Mouse (Mus musculus) liver, postnatal 0 days (tissue): ENCODE measurements at regions not wholly inside any gene's neighbourhood (a gene's known extent, or its start where the extent isn't known, plus 50 kb on each side); places are given as distances from the start of the nearest gene placed in this dataset.
"Not testable (repeated sequence)": the region's sequence is repeated elsewhere in the genome, so short reads cannot be mapped to it uniquely, and the experiment has no call there.

Experiments
- ATAC-seq: fragments of 200-750 bp; cut with Nextera tagmentation; 2 replicates; pipeline ENCODE4 v1.8.0; 2017; ENCODE audit warnings: mild to moderate bottlenecking, moderate library complexity
- DNase-seq: peaks from one replicate; pipeline ENCODE4 v3.0.0-alpha.2; 2016
- H3K27ac ChIP-seq: fragments of 300-500 bp; sonication (generic); 2 replicates; pipeline ENCODE4 v1.5.1; 2014; ENCODE audit warnings: antibody characterized with exemption, moderate library complexity, mild to moderate bottlenecking, low read depth
- H3K27me3 ChIP-seq: fragments of 300-500 bp; sonication (generic); 2 replicates; pipeline ENCODE4 v1.6.1; 2014; ENCODE audit warnings: low read length, control low read depth, mixed read lengths; ENCODE audit not compliant: insufficient read depth
- H3K36me3 ChIP-seq: fragments of 300-500 bp; sonication (generic); replicated peaks from 2 replicates; pipeline ENCODE4 v1.6.1; 2014; ENCODE audit warnings: mild to moderate bottlenecking, control low read depth, low read length, moderate library complexity, mixed read lengths; ENCODE audit not compliant: insufficient read depth
- H3K4me1 ChIP-seq: fragments of 300-500 bp; sonication (generic); 2 replicates; pipeline ENCODE4 v1.6.1; 2014; ENCODE audit warnings: antibody characterized with exemption, mild to moderate bottlenecking, control low read depth; ENCODE audit not compliant: insufficient read depth
- H3K4me2 ChIP-seq: fragments of 300-500 bp; sonication (generic); 2 replicates; pipeline ENCODE4 v1.6.1; 2014; ENCODE audit warnings: low read depth, mild to moderate bottlenecking, low read length, moderate library complexity, mixed read lengths
- H3K4me3 ChIP-seq: fragments of 300-500 bp; sonication (generic); 2 replicates; pipeline ENCODE4 v1.5.1; 2014; ENCODE audit warnings: low read depth, low read length
- H3K9ac ChIP-seq: fragments of 300-500 bp; sonication (generic); replicated peaks from 2 replicates; pipeline ENCODE4 v1.6.1; 2014; ENCODE audit warnings: mild to moderate bottlenecking, moderate library complexity
- H3K9me3 ChIP-seq: fragments of 300-500 bp; sonication (generic); 2 replicates; pipeline ENCODE4 v1.6.1; 2016; ENCODE audit warnings: mild to moderate bottlenecking, control low read depth, low read length, mixed read lengths
- CTCF ChIP-seq: sonication (generic); IDR thresholded peaks from 2 replicates; pipeline ENCODE4 v1.5.1; 2016; ENCODE audit warnings: antibody characterized with exemption, low read depth
- EP300 ChIP-seq: IDR thresholded peaks from 2 replicates; pipeline ENCODE4 v1.6.1; 2016; ENCODE audit warnings: antibody characterized with exemption, low read depth, mild to moderate bottlenecking
- WGBS: fragments of 180-500 bp; shearing (Covaris S2); extraction: QIAGEN DNeasy Blood & Tissue Kit; methylation state at CpG from one replicate; pipeline ENCODE4 v1.1.7; 2014; ENCODE audit not compliant: insufficient replicate concordance; 5-methylcytosine and 5-hydroxymethylcytosine counted together

- Histone ChIP-seq H3K27ac (no peak overlapping the region), H3K4me3 (no peak overlapping the region), H3K9ac (no peak overlapping the region), H3K36me3 (no peaks in the 10 kb centered on the region), H3K9me3 (no peaks in the 10 kb centered on the region), H3K4me1 (no peaks in the 10 kb centered on the region), H3K27me3 (no peaks in the 10 kb centered on the region), H3K4me2 (no peak overlapping the region)
- TF ChIP-seq CTCF = no peak
- TF ChIP-seq EP300 = no peak
- WGBS = 75% methylated on average over 39 of the region's 39 CpGs
- DNase-seq (no peak), ATAC-seq (no peak)
Observed at GRCm38 (mm10) chr8:15562310-15563296, 516.7 kb upstream of the BB014433 start.

- Histone ChIP-seq H3K9ac (no peak overlapping the region), H3K27ac (no peak overlapping the region), H3K4me1 (no peaks in the 10 kb centered on the region), H3K36me3 (no peaks in the 10 kb centered on the region), H3K4me3 (no peak overlapping the region), H3K4me2 (no peak overlapping the region), H3K9me3 (no peaks in the 10 kb centered on the region), H3K27me3 (no peaks in the 10 kb centered on the region)
- 83% methylated on average over 4 of the region's 4 CpGs for WGBS
- DNase-seq = no peak
- no peak for TF ChIP-seq EP300
- no peak for TF ChIP-seq CTCF
- no peak for ATAC-seq
Observed at GRCm38 (mm10) chr8:15532027-15532426, 486.1 kb upstream of the BB014433 start.

- WGBS = 81% methylated on average over 3 of the region's 3 CpGs
- no peak for ATAC-seq
- Histone ChIP-seq H3K4me3 (no peak overlapping the region), H3K36me3 (no peaks in the 10 kb centered on the region), H3K9ac (no peak overlapping the region), H3K4me2 (no peak overlapping the region), H3K27me3 (no peaks in the 10 kb centered on the region), H3K9me3 (no peaks in the 10 kb centered on the region; the same call in 1 of the 2 replicates), H3K4me1 (no peaks in the 10 kb centered on the region), H3K27ac (no peak overlapping the region)
- no peak for DNase-seq
- no peak for TF ChIP-seq CTCF
- TF ChIP-seq EP300 = no peak
Observed at GRCm38 (mm10) chr8:15525461-15525860, 479.6 kb upstream of the BB014433 start.

GRCm38 (mm10) chr8:15519896-15520295, 474.0 kb upstream of the BB014433 start:
- not testable (repeated sequence) for DNase-seq, ATAC-seq, H3K9me3 ChIP-seq, H3K9ac ChIP-seq, H3K27me3 ChIP-seq, H3K4me2 ChIP-seq, H3K36me3 ChIP-seq, H3K4me3 ChIP-seq, H3K27ac ChIP-seq, H3K4me1 ChIP-seq
- 75% methylated on average over 17 of the region's 19 CpGs for WGBS

- Histone ChIP-seq H3K4me1 (no peaks in the 10 kb centered on the region), H3K27ac (no peak overlapping the region), H3K36me3 (no peaks in the 10 kb centered on the region), H3K9ac (no peak overlapping the region), H3K4me2 (no peak overlapping the region), H3K4me3 (no peak overlapping the region), H3K9me3 (no peaks in the 10 kb centered on the region), H3K27me3 (no peaks in the 10 kb centered on the region)
- no peak for ATAC-seq
- TF ChIP-seq EP300 (no peak), CTCF (no peak)
- 75% methylated on average over 4 of the region's 4 CpGs for WGBS
- DNase-seq = no peak
Observed at GRCm38 (mm10) chr8:15500973-15501372, 455.1 kb upstream of the BB014433 start.

- TF ChIP-seq EP300 = no peak
- no peak for TF ChIP-seq CTCF
Observed at GRCm38 (mm10) chr8:15497566-15497965, 451.7 kb upstream of the BB014433 start.

GRCm38 (mm10) chr8:15496248-15496647, 450.4 kb upstream of the BB014433 start:
- Histone ChIP-seq H3K9ac (no peak overlapping the region), H3K4me1 (no peaks in the 10 kb centered on the region), H3K27ac (no peak overlapping the region), H3K4me2 (no peak overlapping the region), H3K27me3 (no peaks in the 10 kb centered on the region), H3K9me3 (no peaks in the 10 kb centered on the region), H3K4me3 (no peak overlapping the region), H3K36me3 (no peaks in the 10 kb centered on the region)
- no peak for DNase-seq
- 76% methylated on average over 11 of the region's 11 CpGs for WGBS
- TF ChIP-seq EP300 = no peak
- no peak for TF ChIP-seq CTCF
- no peak for ATAC-seq

More at GRCm38 (mm10) chr8:15497566-15497965, 451.7 kb upstream of the BB014433 start:
- WGBS = 73% methylated on average over 5 of the region's 5 CpGs
- ATAC-seq = no peak
- no peak overlapping the region for H3K4me3 ChIP-seq
- H3K9ac ChIP-seq = no peak overlapping the region
- H3K27ac ChIP-seq = no peak overlapping the region
- no peak overlapping the region for H3K4me2 ChIP-seq
- no peaks in the 10 kb centered on the region for H3K36me3 ChIP-seq
- no peaks in the 10 kb centered on the region for H3K9me3 ChIP-seq
- no peaks in the 10 kb centered on the region for H3K4me1 ChIP-seq
- no peaks in the 10 kb centered on the region for H3K27me3 ChIP-seq
- no peak for DNase-seq
